Mouse (Mus musculus) cortical plate, adult 2 months (tissue): ENCODE data around the gene Olfr521.

ENCODE experiments used
- CTCF ChIP-seq: fragments of 200-500 bp; IDR thresholded peaks from 2 replicates; pipeline ENCODE4 v1.5.1; 2011; ENCODE audit warnings: mild to moderate bottlenecking, control low read depth, low read length; ENCODE audit not compliant: insufficient read depth; ENCODE audit errors: extremely low read depth
- POLR2A ChIP-seq: fragments of 200-500 bp; IDR thresholded peaks from 2 replicates; pipeline ENCODE4 v1.6.1; 2011; ENCODE audit warnings: mild to moderate bottlenecking, low read length, control low read depth; ENCODE audit not compliant: insufficient read depth; ENCODE audit errors: extremely low read depth

DNA sequence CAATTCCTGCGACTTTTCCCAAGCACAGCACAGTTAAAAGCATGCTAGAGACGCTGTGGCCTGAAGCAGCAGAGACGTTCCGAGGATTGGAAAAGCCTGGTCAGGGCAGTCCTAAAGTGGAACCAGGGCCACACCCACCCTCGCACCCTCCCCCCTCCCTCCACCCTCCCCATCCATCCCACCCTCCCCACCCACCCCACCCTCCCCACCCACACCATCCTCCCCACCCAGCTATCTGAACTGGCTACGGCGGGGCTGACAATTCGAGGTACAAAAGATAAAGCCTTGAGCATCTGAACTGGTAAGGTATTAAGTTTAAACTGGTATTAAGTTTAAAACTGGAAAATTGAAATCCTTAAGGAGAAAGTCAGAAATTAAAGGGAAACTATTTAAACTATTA lies 40.2 kb downstream of the Olfr521 start:
- TF ChIP-seq CTCF (no peak), POLR2A (no peak)
